Mouse (Mus musculus) neural tube, embryonic 10.5 days (tissue): ENCODE measurements around the gene Rnf123.
A peak's percentile ranks its signal among the peaks of the same experiment; 100 is the strongest.

Experiments used
- DNase-seq: peaks from one replicate; pipeline ENCODE4 v3.0.0-alpha.2; 2017; ENCODE audit warnings: low spot score; ENCODE audit errors: extremely low spot score

The Rnf123 gene

DNA sequence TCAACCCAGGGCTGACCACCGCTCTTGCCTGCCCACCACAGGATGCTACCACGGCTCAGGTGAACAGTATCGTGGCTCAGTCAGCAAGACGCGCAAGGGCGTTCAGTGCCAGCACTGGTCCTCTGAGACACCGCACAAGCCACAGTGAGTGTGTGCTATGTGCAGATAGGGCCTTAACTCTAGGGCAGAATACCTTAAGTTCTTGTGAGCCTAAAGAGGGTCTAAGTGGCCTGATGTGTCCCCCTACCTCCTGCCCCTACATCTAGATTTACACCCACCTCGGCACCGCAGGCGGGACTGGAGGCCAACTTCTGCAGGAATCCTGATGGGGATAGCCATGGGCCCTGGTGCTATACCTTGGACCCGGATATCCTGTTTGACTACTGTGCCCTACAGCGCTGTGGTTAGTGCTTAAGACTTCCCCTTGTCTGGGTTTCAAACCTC lies at the start of gene Rnf123:
Gene Rnf123 (minus strand): TSS at position 359 of the 444 bp plus-strand sequence.
- no peak for DNase-seq

GRCm38 (mm10) chr9:108132373-108132772 lies 49.2 kb upstream of the Rnf123 start:
- DNase-seq = no peak

- no peak for DNase-seq
Observed at GRCm38 (mm10) chr9:108131502-108131901, 48.4 kb upstream of the Rnf123 start.

GRCm38 (mm10) chr9:108129042-108129948 lies 46.1 kb upstream of the Rnf123 start:
- DNase-seq = no peak

DNA sequence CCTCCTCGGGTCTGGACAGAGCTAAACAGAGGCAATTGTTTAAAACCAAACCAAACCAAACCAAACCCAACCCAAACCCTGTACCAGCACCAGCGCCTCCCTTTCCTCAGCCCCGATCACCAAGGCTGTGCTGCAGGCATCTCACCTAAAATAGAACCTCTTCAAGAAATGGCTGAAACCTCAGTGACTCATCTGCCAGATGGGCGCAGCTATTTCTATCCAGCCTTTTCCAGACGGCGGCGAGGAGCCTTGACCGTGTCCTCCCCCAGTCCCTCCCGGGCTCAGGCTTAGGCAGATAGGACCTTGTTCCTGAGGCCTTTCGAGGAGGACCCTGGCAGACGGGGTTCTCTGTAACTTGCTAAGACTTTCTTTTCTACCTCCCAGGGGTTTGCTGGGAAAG lies 45.1 kb upstream of the Rnf123 start:
- DNase-seq = no peak

GRCm38 (mm10) chr9:108126436-108127180 lies 43.5 kb upstream of the Rnf123 start:
- no peak for DNase-seq

GRCm38 (mm10) chr9:108125731-108126130 lies 42.6 kb upstream of the Rnf123 start:
- DNase-seq = no peak

DNA sequence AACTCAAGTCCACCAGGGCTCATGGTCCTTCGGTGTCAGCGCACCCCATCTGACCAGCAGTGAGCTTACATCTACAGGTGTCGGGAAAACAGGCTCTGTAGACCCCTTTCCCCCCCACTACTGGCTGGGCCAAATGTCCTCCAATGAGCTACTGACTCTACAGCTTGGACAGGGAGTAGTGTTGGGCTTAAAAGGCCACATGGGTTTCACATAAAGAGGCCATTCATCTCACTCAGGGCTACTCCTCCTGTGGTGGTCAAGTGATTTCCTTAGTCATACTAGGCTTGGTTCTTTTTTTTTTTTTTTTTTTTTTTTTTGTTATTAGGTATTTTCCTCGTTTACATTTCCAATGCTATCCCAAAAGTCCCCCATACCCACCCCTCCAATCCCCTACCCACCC lies 40.8 kb upstream of the Rnf123 start:
- no peak for DNase-seq

DNA sequence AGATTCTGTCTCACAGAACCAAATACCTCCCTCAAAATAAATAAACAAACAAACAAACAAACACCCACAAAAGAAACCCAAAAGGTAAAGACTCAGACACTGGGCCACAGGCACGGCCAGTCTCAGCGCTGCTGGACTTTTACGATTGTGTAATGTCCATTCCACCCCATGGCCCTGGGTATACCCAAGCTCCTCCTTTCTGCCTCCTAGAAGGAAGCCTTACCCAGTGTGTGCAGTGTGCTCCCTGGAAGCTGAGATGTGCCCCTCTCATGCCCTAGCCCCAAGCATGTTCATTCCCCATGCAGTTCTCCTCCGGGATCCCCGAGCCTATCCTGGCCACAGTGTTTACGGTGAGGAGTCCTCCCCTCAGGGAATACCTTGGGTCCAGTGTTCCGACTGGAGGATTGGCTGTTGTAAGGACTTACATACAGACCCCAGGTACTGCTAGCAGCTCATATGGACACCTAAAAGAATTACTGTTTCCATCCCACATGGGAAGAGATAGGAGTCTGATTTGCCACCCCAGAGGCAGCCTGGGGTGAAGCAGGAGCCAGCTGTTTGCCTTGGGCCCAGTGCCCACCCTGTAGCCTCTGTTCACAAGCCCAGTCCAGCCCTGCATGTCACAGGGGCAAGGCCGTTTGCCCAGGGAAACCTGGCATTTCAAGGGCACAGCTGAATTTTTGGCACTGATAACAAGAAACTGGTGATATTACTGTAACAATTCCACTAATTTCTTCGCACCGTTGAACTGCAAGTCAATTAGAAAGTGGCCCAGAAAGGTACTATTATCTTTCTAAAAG lies 38.2 kb upstream of the Rnf123 start:
- no peak for DNase-seq

DNA sequence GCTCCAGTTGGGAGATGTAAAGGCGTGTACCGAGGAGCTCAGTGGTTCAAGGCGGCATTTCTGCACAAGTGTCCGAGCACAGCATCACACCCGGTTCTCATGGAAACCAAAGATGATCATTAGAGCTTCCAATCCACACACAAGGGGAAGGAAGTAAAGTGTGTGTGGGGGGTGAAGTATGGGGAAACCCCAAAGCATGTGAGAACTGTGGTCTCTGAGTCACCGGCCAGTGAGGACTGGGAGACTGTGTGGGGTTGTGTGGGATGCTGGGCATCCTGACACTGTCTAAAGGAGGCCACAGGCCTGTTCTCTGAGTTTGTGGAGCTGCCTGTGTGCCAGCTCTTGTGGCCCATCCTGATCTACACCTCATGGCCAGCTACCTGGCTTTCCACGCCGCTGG lies 37.5 kb upstream of the Rnf123 start:
- no peak for DNase-seq

DNA sequence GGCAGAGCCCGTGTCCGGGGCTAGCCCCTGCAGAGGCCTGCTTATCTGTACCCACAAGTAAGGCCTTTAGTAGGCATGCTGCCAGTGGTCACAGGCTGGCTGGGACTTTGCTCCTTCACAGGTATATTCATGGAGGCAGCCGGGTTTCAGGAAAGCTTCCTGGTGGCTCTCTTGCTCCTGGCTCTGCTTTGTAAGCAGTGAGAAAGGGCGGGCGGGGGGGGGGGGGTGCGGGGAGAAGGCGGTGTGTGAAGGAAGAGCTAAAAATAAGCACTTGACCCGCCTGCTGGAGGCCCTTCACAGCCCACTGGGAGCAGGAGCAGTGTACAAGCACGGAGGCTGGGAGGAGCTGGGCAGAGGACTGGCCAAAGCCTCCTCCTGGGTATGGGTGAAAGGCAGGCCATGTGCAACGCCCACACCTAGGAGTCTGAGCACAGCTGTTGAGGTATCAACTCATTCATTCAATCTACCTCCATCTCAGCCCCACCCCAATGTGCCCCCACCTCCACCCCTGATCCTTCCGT lies 36.8 kb upstream of the Rnf123 start:
- DNase-seq = no peak

GRCm38 (mm10) chr9:108117143-108117542 lies 34.0 kb upstream of the Rnf123 start:
- DNase-seq = no peak

- DNase-seq = no peak
Observed at GRCm38 (mm10) chr9:108115290-108116077, 32.3 kb upstream of the Rnf123 start.

DNA sequence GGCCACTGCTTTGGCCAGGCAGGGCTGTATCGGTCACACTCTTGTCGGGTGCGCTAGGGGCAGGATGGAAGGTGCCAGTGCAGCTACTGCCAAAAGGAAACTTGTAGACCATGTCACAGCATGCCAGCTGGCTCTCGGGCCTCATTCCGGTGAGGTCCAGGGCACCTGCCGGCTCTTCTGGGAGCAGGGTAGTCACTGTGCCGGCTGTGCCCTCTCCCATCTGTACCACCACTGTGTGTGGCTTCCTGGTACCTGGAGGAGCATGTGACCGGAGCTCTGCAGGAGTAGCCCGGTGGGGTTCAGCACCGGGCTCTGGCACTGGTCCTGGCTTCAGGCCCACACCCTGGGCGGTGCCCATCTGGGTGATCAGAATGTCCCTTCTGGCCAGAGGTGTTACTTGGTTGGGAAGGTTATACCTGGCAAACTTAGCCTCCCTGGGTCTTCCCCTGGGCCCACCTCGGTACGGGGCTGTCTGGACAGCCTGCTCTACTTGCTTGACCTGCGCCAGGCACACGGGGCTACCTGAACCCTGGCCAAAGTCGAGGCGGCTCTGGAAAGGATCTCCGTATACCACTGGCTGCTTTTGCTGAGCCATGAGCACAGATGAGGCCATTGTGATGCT lies 29.7 kb upstream of the Rnf123 start:
- DNase-seq = no peak

DNA sequence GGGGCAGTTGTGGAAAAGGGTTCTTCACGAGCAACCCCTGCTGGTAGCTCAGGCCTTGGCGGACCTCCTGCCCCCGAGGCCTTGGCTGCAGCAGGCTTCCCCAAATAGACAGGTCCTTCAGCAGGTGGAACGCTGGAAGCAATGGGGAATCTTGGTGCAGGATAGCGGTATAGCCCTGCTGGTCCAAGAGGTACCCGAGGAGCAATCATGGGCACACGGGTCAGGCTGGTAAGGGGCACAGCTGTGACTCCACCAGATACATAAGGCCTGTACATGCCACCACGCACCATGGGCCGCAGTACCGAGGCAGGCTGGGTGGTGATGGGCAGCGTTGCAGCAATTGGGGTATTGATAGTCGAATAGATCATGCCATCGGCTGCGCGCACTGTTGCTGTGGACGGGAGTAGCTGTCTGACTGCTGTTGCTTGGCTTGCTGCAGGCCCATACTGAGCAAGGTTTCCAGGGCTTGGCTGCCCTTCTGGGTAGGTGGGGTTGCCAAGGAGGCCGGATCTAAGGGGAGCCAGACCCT lies 28.5 kb upstream of the Rnf123 start:
- DNase-seq = no peak

DNA sequence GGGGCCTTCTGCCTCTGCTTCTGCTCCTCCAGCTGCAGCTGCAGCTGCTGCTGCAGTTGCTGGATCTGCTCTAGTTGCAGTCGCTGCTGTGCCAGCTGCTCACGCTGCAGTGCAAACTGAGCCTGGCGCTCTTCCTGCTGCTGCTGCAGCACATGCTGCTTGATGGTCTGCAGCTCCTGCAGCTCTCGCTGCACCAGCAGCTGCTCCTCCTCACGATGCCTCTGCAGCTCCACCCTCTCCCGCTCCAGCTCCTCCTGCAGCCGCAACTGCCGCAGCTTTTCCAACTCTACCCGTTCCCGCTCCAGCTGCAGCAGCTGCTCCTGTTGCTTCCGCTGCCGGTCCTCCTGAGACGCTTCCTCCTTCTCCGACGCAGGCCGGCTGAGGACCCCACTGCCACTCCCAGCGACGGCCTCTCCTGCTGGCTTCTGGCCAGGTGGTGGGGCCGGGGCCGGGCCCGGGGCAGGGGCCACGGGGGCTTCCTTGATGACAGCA lies 28.0 kb upstream of the Rnf123 start:
- peak; percentile 33 for DNase-seq

DNA sequence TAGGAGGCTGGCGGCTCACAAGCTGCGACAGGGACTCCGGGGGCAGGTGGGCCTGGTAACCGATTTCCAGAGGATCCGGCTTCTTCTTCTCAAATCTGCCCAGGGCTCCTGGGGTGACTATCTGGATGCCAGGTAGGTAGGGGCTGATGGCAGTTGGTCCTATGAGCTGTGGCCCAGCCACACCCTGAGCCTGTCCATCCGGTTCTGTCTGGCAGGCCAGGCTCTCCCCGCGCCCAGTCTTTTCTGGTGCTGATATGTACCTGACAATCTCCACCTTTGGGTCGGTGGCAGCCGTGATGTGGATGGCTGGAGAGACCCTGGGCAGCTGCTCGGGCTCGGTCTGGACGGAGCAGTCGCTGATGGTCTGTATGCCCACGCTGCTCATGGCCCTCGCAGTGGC lies 27.0 kb upstream of the Rnf123 start:
- DNase-seq = no peak

GRCm38 (mm10) chr9:108107867-108108266 lies 24.7 kb upstream of the Rnf123 start:
- no peak for DNase-seq

- DNase-seq = no peak
Observed at GRCm38 (mm10) chr9:108106090-108106489, 22.9 kb upstream of the Rnf123 start.

DNA sequence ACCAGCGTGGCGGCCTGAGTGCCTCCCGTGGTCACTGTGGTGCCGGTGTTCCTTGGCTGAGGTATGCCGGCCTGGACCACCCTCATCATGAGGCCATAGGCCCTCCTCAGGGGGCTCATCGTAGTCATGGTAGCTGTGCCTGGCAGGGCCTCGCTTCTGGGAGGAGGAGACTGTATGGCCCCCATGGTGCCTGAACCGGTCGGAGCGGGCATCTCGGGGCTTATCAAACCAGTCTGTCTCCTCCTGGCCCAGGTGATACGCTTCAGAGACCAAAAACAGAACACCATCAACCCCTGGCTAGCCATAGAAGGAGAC lies 22.4 kb upstream of the Rnf123 start:
- DNase-seq = no peak
